Comparison of ENCODE assay signal across 10 mouse cellular contexts in genomic region chr16:43286319-43286718, GRCm38 (mm10).
DNase-seq lines count a peak whose midpoint lies in the region; ATAC-seq lines count a peak whose summit lies in the region.
"Had no signal": no experiment of that assay in that cellular context is flagged by ENCODE, and none has a peak within 500 bp of the region (broad histone marks: within the 10 kb centered on the region; RNA-seq: fewer than 3 reads in every experiment).

No protein-coding gene starts in this region.

- H3K4me2 ChIP-seq in hindbrain, embryonic 12.5 days (replicated peaks), result no peak overlapping the region
- H3K4me2 ChIP-seq in neural tube, embryonic 15.5 days, result no peak overlapping the region
- H3K4me2 ChIP-seq in kidney, embryonic 16.5 days (replicated peaks; ENCODE audit: low read depth, low read length), result no peak overlapping the region

- H3K4me1 ChIP-seq in hindbrain, embryonic 12.5 days, result peaks cover 12% of the 10 kb centered on the region
- H3K4me1 ChIP-seq in neural tube, embryonic 15.5 days, result peaks cover 11% of the 10 kb centered on the region
- H3K4me1 ChIP-seq in kidney, embryonic 16.5 days (ENCODE audit: insufficient read depth, low read length), result no peaks in the 10 kb centered on the region

- H3K4me3 ChIP-seq in hindbrain, embryonic 12.5 days, result no peak overlapping the region
- H3K4me3 ChIP-seq in neural tube, embryonic 15.5 days (replicated peaks), result no peak overlapping the region
- no peak overlapping the region for H3K4me3 ChIP-seq in kidney, embryonic 16.5 days (ENCODE audit: low read length)

- DNase-seq in left cerebral cortex, postnatal 4 days, result peak; percentile 50
- no peak for DNase-seq in left cerebral cortex, adult 18-20 months (ENCODE audit: low spot score in 2 of 2)
- peak; percentile 32 for DNase-seq in embryo, embryonic 11 days
- no peak for DNase-seq in cerebellum, adult 9-10 months
- DNase-seq: cerebellum, adult 11-12 months; heart, postnatal 36 days; right cerebral cortex, adult 18-20 months had no signal

- intact Hi-C loops in left cerebral cortex, postnatal 4 days (cut with DNase I), result no loop called here

- 23% methylated on average over 1 of the region's 1 CpGs for WGBS in hindbrain, embryonic 12.5 days
- WGBS in neural tube, embryonic 15.5 days, result 20% methylated on average over 1 of the region's 1 CpGs
- whole genome bisulfite sequencing in kidney, embryonic 16.5 days, result 89% methylated on average over 1 of the region's 1 CpGs

- peak; percentile 91 for ATAC-seq in hindbrain, embryonic 12.5 days (ENCODE audit: low FRiP score)
- ATAC-seq in neural tube, embryonic 15.5 days (ENCODE audit: low FRiP score), result no peak
- no peak for ATAC-seq in kidney, embryonic 16.5 days (ENCODE audit: low FRiP score, low TSS enrichment)

- no peaks in the 10 kb centered on the region for H3K27me3 ChIP-seq in hindbrain, embryonic 12.5 days
- H3K27me3 ChIP-seq in neural tube, embryonic 15.5 days (replicated peaks), result no peaks in the 10 kb centered on the region
- H3K27me3 ChIP-seq in kidney, embryonic 16.5 days (ENCODE audit: insufficient read depth, low read length), result no peaks in the 10 kb centered on the region

- no peaks in the 10 kb centered on the region for H3K9me3 ChIP-seq in hindbrain, embryonic 12.5 days (replicated peaks)
- no peaks in the 10 kb centered on the region for H3K9me3 ChIP-seq in neural tube, embryonic 15.5 days (replicated peaks)
- H3K9me3 ChIP-seq in kidney, embryonic 16.5 days (ENCODE audit: low read length), result 0 out of 2 replicates have a peak, but pooled peaks cover under 1% of the 10 kb centered on the region

- H3K9ac ChIP-seq in hindbrain, embryonic 12.5 days, result no peak overlapping the region
- no peak overlapping the region for H3K9ac ChIP-seq in neural tube, embryonic 15.5 days (replicated peaks)
- H3K9ac ChIP-seq in kidney, embryonic 16.5 days (replicated peaks; ENCODE audit: low read length), result no peak overlapping the region

- H3K27ac ChIP-seq in hindbrain, embryonic 12.5 days, result peak overlapping the region; percentile 67; the same call in 1 of the 2 replicates
- H3K27ac ChIP-seq in neural tube, embryonic 15.5 days (replicated peaks), result peak overlapping the region; percentile 68
- no peak overlapping the region for H3K27ac ChIP-seq in kidney, embryonic 16.5 days (ENCODE audit: low read length)

- no peaks in the 10 kb centered on the region for H3K36me3 ChIP-seq in hindbrain, embryonic 12.5 days
- H3K36me3 ChIP-seq in neural tube, embryonic 15.5 days, result no peaks in the 10 kb centered on the region
- H3K36me3 ChIP-seq in kidney, embryonic 16.5 days (ENCODE audit: insufficient read depth, low read length), result no peaks in the 10 kb centered on the region

Comparison
In these comparisons a context has a peak if more than half of its experiments do, and no peak if none do; other contexts are left out.
1. DNase-seq: peak in left cerebral cortex, postnatal 4 days (single experiment) and embryo, embryonic 11 days (single experiment); none in left cerebral cortex, adult 18-20 months (0 of 2) and cerebellum, adult 9-10 months (single experiment).